Mouse (Mus musculus): ENCODE measurements around the gene Gm44596. TPM values are rescaled to one million over a fixed set of nuclear protein-coding genes. Genes with fewer than 3 reads are reported as not detected.
A peak's percentile ranks its signal among the peaks of the same experiment; 100 is the strongest.

Gene Gm44596
- polyA plus RNA-seq, 1 experiment from 2014 or later: not detected

- no peak overlapping the region for H3K9ac ChIP-seq
- H3K36me3 ChIP-seq: no peaks in the 10 kb centered on the region
- WGBS: 73% methylated on average over 7 of the region's 7 CpGs
- H3K27ac ChIP-seq (replicated peaks): no peak overlapping the region
- H3K4me2 ChIP-seq: no peak overlapping the region
- H3K9me3 ChIP-seq: no peaks in the 10 kb centered on the region
- no peak overlapping the region for H3K4me3 ChIP-seq
- H3K4me1 ChIP-seq (replicated peaks): no peaks in the 10 kb centered on the region
- no peak for ATAC-seq (ENCODE audit: low FRiP score, low read depth)
- no peaks in the 10 kb centered on the region for H3K27me3 ChIP-seq
Observed at GRCm38 (mm10) chr6:128383752-128384151, 8.4 kb downstream of the Gm44596 start.

- no peak overlapping the region for H3K4me3 ChIP-seq
- ATAC-seq (ENCODE audit: low FRiP score, low read depth): no peak
- no peak overlapping the region for H3K9ac ChIP-seq
- no peak overlapping the region for H3K27ac ChIP-seq (replicated peaks)
- no peaks in the 10 kb centered on the region for H3K27me3 ChIP-seq
- 82% methylated on average over 1 of the region's 1 CpGs for WGBS
- H3K36me3 ChIP-seq: no peaks in the 10 kb centered on the region
- no peaks in the 10 kb centered on the region for H3K4me1 ChIP-seq (replicated peaks)
- H3K4me2 ChIP-seq: no peak overlapping the region
- H3K9me3 ChIP-seq: no peaks in the 10 kb centered on the region
Observed at GRCm38 (mm10) chr6:128385026-128385425, 9.7 kb downstream of the Gm44596 start.

- H3K27ac ChIP-seq (replicated peaks): no peak overlapping the region
- H3K36me3 ChIP-seq: no peaks in the 10 kb centered on the region
- 96% methylated on average over 1 of the region's 1 CpGs for WGBS
Observed at GRCm38 (mm10) chr6:128389185-128389584, 13.9 kb downstream of the Gm44596 start.

GRCm38 (mm10) chr6:128390683-128391082, 15.4 kb downstream of the Gm44596 start:
- no peaks in the 10 kb centered on the region for H3K4me1 ChIP-seq (replicated peaks)
- H3K9ac ChIP-seq: no peak overlapping the region
- no peak overlapping the region for H3K27ac ChIP-seq (replicated peaks)
- H3K27me3 ChIP-seq: no peaks in the 10 kb centered on the region
- 61% methylated on average over 1 of the region's 1 CpGs for WGBS
- H3K36me3 ChIP-seq: no peaks in the 10 kb centered on the region
- H3K4me2 ChIP-seq: no peak overlapping the region
- no peak overlapping the region for H3K4me3 ChIP-seq
- H3K9me3 ChIP-seq: no peaks in the 10 kb centered on the region
- no peak for ATAC-seq (ENCODE audit: low FRiP score, low read depth)

More at GRCm38 (mm10) chr6:128389185-128389584, 13.9 kb downstream of the Gm44596 start:
- Histone ChIP-seq H3K9ac (no peak overlapping the region), H3K4me2 (no peak overlapping the region), H3K27me3 (no peaks in the 10 kb centered on the region), H3K4me3 (no peak overlapping the region), H3K9me3 (no peaks in the 10 kb centered on the region), H3K4me1 (replicated peaks) (no peaks in the 10 kb centered on the region)
- no peak for ATAC-seq (ENCODE audit: low FRiP score, low read depth)

GRCm38 (mm10) chr6:128397574-128398261, 22.4 kb downstream of the Gm44596 start:
- Histone ChIP-seq H3K4me1 (replicated peaks) (peaks cover 22% of the 10 kb centered on the region), H3K4me2 (no peak overlapping the region), H3K9me3 (no peaks in the 10 kb centered on the region), H3K4me3 (no peak overlapping the region), H3K9ac (no peak overlapping the region), H3K27me3 (no peaks in the 10 kb centered on the region), H3K27ac (replicated peaks) (no peak overlapping the region), H3K36me3 (no peaks in the 10 kb centered on the region)
- 81% methylated on average over 7 of the region's 7 CpGs for WGBS
- ATAC-seq (ENCODE audit: low FRiP score, low read depth): no peak

- ATAC-seq (ENCODE audit: low FRiP score, low read depth): no peak
- Histone ChIP-seq H3K9ac (peak within 1 kb of the TSS; percentile 49), H3K27ac (replicated peaks) (peak within 1 kb of the TSS; percentile 58), H3K4me2 (peak within 1 kb of the TSS; percentile 58), H3K36me3 (no peaks in the 10 kb centered on the region), H3K4me1 (replicated peaks) (peaks cover 22% of the 10 kb centered on the region), H3K4me3 (peak within 1 kb of the TSS; percentile 33), H3K27me3 (no peaks in the 10 kb centered on the region), H3K9me3 (no peaks in the 10 kb centered on the region)
- 80% methylated on average over 3 of the region's 3 CpGs for WGBS
Observed at GRCm38 (mm10) chr6:128398996-128399395, 23.7 kb downstream of the Gm44596 start, which contains the start of gene Nrip2. Gene Nrip2, plus strand, starts transcription at chr6:128399296.

GRCm38 (mm10) chr6:128399421-128400185, 24.3 kb downstream of the Gm44596 start:
- 43% methylated on average over 21 of the region's 21 CpGs for WGBS

GRCm38 (mm10) chr6:128404708-128405107, 29.4 kb downstream of the Gm44596 start:
- H3K36me3 ChIP-seq: peaks cover 13% of the 10 kb centered on the region
- no peak overlapping the region for H3K9ac ChIP-seq
- peaks cover 15% of the 10 kb centered on the region for H3K4me1 ChIP-seq (replicated peaks)
- no peaks in the 10 kb centered on the region for H3K27me3 ChIP-seq
- ATAC-seq (ENCODE audit: low FRiP score, low read depth): no peak
- no peak overlapping the region for H3K27ac ChIP-seq (replicated peaks)
- H3K4me3 ChIP-seq: no peak overlapping the region
- WGBS: 49% methylated on average over 5 of the region's 5 CpGs
- H3K4me2 ChIP-seq: no peak overlapping the region
- no peaks in the 10 kb centered on the region for H3K9me3 ChIP-seq

More at GRCm38 (mm10) chr6:128399421-128400185, 24.3 kb downstream of the Gm44596 start:
- H3K9ac ChIP-seq: peak overlapping the region; percentile 49
- H3K9me3 ChIP-seq: no peaks in the 10 kb centered on the region
- peak overlapping the region; percentile 33 for H3K4me3 ChIP-seq
- H3K4me1 ChIP-seq (replicated peaks): peaks cover 22% of the 10 kb centered on the region
- no peaks in the 10 kb centered on the region for H3K27me3 ChIP-seq
- ATAC-seq (ENCODE audit: low FRiP score, low read depth): peak; percentile 90
- peak overlapping the region; percentile 58 for H3K4me2 ChIP-seq
- H3K36me3 ChIP-seq: no peaks in the 10 kb centered on the region
- H3K27ac ChIP-seq (replicated peaks): peak overlapping the region; percentile 58

- H3K9me3 ChIP-seq: no peaks in the 10 kb centered on the region
- H3K4me2 ChIP-seq: no peak overlapping the region
- no peaks in the 10 kb centered on the region for H3K27me3 ChIP-seq
- peaks cover 35% of the 10 kb centered on the region for H3K36me3 ChIP-seq
- no peak overlapping the region for H3K4me3 ChIP-seq
- H3K9ac ChIP-seq: no peak overlapping the region
- H3K4me1 ChIP-seq (replicated peaks): no peaks in the 10 kb centered on the region
- 84% methylated on average over 7 of the region's 7 CpGs for WGBS
- H3K27ac ChIP-seq (replicated peaks): no peak overlapping the region
- ATAC-seq (ENCODE audit: low FRiP score, low read depth): no peak
Observed at GRCm38 (mm10) chr6:128408544-128409125, 33.3 kb downstream of the Gm44596 start.

- Histone ChIP-seq H3K27ac (replicated peaks) (no peak overlapping the region), H3K4me1 (replicated peaks) (no peaks in the 10 kb centered on the region), H3K4me3 (no peak overlapping the region), H3K27me3 (no peaks in the 10 kb centered on the region), H3K4me2 (no peak overlapping the region), H3K9ac (no peak overlapping the region), H3K9me3 (no peaks in the 10 kb centered on the region), H3K36me3 (peaks cover 40% of the 10 kb centered on the region)
- WGBS: 94% methylated on average over 13 of the region's 13 CpGs
- no peak for ATAC-seq (ENCODE audit: low FRiP score, low read depth)
Observed at GRCm38 (mm10) chr6:128410305-128410704, 35.0 kb downstream of the Gm44596 start.

- no peak overlapping the region for H3K27ac ChIP-seq (replicated peaks)
- H3K4me3 ChIP-seq: no peak overlapping the region
- no peaks in the 10 kb centered on the region for H3K4me1 ChIP-seq (replicated peaks)
- no peaks in the 10 kb centered on the region for H3K27me3 ChIP-seq
- ATAC-seq (ENCODE audit: low FRiP score, low read depth): peak; percentile 46
- no peaks in the 10 kb centered on the region for H3K9me3 ChIP-seq
- H3K36me3 ChIP-seq: peaks cover 40% of the 10 kb centered on the region
- no peak overlapping the region for H3K4me2 ChIP-seq
- no peak overlapping the region for H3K9ac ChIP-seq
- WGBS: 19% methylated on average over 3 of the region's 3 CpGs
Observed at GRCm38 (mm10) chr6:128411115-128411514, 35.8 kb downstream of the Gm44596 start.

GRCm38 (mm10) chr6:128416169-128416568, 40.9 kb downstream of the Gm44596 start:
- Histone ChIP-seq H3K9me3 (no peaks in the 10 kb centered on the region), H3K4me1 (replicated peaks) (no peaks in the 10 kb centered on the region), H3K36me3 (peaks cover 18% of the 10 kb centered on the region), H3K27me3 (no peaks in the 10 kb centered on the region), H3K27ac (replicated peaks) (no peak overlapping the region), H3K9ac (no peak overlapping the region), H3K4me3 (no peak overlapping the region), H3K4me2 (no peak overlapping the region)
- ATAC-seq (ENCODE audit: low FRiP score, low read depth): no peak
- WGBS: 89% methylated on average over 5 of the region's 5 CpGs

Data from hindbrain, embryonic 15.5 days (tissue).